In genomic region chr17:24670246-24670844, GRCm38 (mm10) we compare ENCODE assay signal across 9 mouse cellular contexts. TPM values are rescaled to one million over a fixed set of nuclear protein-coding genes. Genes with fewer than 3 reads are reported as not detected.
DNase-seq lines count a peak whose midpoint lies in the region; ATAC-seq and TF ChIP-seq lines count a peak whose summit lies in the region.
"Had no signal": no experiment of that assay in that cellular context is flagged by ENCODE, and none has a peak within 500 bp of the region (broad histone marks: within the 10 kb centered on the region; RNA-seq: fewer than 3 reads in every experiment).

No protein-coding gene starts in this region.

- WGBS in heart, embryonic 12.5 days: 12% methylated on average over 8 of the region's 8 CpGs
- 8% methylated on average over 8 of the region's 8 CpGs for WGBS in forebrain, postnatal 0 days
- 9% methylated on average over 8 of the region's 8 CpGs for WGBS in macrophage (ENCODE audit: missing documents)

- TF ChIP-seq CTCF in forebrain, postnatal 0 days (IDR thresholded peaks at IDR 0.05; ENCODE audit: low read depth): no peak

- no peak for DNase-seq in heart, postnatal 36 days
- no peak for DNase-seq in ES-E14 (ENCODE audit: low read depth, low spot score)
- no peak for DNase-seq in forebrain, postnatal 0 days
- no peak for DNase-seq in urinary bladder, postnatal 14 days (ENCODE audit: low spot score)
- no peak for DNase-seq in gastrocnemius, adult 18-20 months (ENCODE audit: low spot score)
- no peak for DNase-seq in spleen, postnatal 14 days (ENCODE audit: low spot score in 2 of 2)

- in situ Hi-C loops in ES-E14 (cut with MboI; ENCODE audit: low sequenced_read_pairs in 2 of 2, unreplicated experiment in 2 of 2): no loop called here

- peaks cover 54% of the 10 kb centered on the region for H3K79me2 ChIP-seq in macrophage (ENCODE audit: inconsistent target)

- H3K4me1 ChIP-seq in heart, embryonic 12.5 days (replicated peaks): peaks cover 47% of the 10 kb centered on the region
- peaks cover 7 to 23% of the 10 kb centered on the region in 2 experiments; a peak in 3 of 4 replicates for H3K4me1 ChIP-seq in ES-E14 (ENCODE audit: control insufficient read depth in 2 of 2, insufficient read depth in 2 of 2, low read length in 2 of 2, poor library complexity in 1 of 2)
- H3K4me1 ChIP-seq in forebrain, postnatal 0 days (ENCODE audit: insufficient read depth): peaks cover 15% of the 10 kb centered on the region

- peak overlapping the region; percentile 97 for H3K4me3 ChIP-seq in heart, embryonic 12.5 days
- peak overlapping the region; percentile 94 to 98 for H3K4me3 ChIP-seq in ES-E14 (ENCODE audit: insufficient read depth in 1 of 2, low read depth in 1 of 2, low read length in 2 of 2, poor library complexity in 1 of 2, severe bottlenecking in 1 of 2)
- H3K4me3 ChIP-seq in forebrain, postnatal 0 days (ENCODE audit: low read depth, low read length): peak overlapping the region; percentile 99
- H3K4me3 ChIP-seq in macrophage (ENCODE audit: inconsistent target): peak overlapping the region; percentile 59

- intact Hi-C loops in heart, postnatal 36 days (cut with DNase I): loop anchor here (2.0 kb wide), 1 partner anchor 24 kb away; no protein-coding TSS in a partner anchor

- H3K4me2 ChIP-seq in heart, embryonic 12.5 days: peak overlapping the region; percentile 90
- H3K4me2 ChIP-seq in forebrain, postnatal 0 days (ENCODE audit: low read depth): peak overlapping the region; percentile 67

- no peaks in the 10 kb centered on the region; the same call in 1 of the 2 replicates for H3K27me3 ChIP-seq in heart, embryonic 12.5 days (replicated peaks)
- no peaks in the 10 kb centered on the region for H3K27me3 ChIP-seq in forebrain, postnatal 0 days (ENCODE audit: insufficient read depth, low read length)

- H3K27ac ChIP-seq in heart, embryonic 12.5 days (ENCODE audit: poor library complexity, severe bottlenecking): peak overlapping the region; percentile 84
- H3K27ac ChIP-seq in ES-E14 (ENCODE audit: insufficient read depth, low read depth, low read length, poor library complexity, severe bottlenecking) (peak overlapping the region; percentile 81), macrophage (no peak overlapping the region)
- H3K27ac ChIP-seq in forebrain, postnatal 0 days (ENCODE audit: low read depth, low read length): peak overlapping the region; percentile 88; the same call in 1 of the 2 replicates

- no peaks in the 10 kb centered on the region for H3K36me3 ChIP-seq in heart, embryonic 12.5 days
- H3K36me3 ChIP-seq in ES-E14 (ENCODE audit: control insufficient read depth, insufficient read depth, low read length, poor library complexity, severe bottlenecking) (no peaks in the 10 kb centered on the region), macrophage (ENCODE audit: inconsistent target) (no peaks in the 10 kb centered on the region)
- H3K36me3 ChIP-seq in forebrain, postnatal 0 days (ENCODE audit: insufficient read depth): no peaks in the 10 kb centered on the region

- no peaks in the 10 kb centered on the region for H3K9me3 ChIP-seq in heart, embryonic 12.5 days (replicated peaks)
- H3K9me3 ChIP-seq in ES-E14 (ENCODE audit: control insufficient read depth, insufficient read depth, low read depth, low read length): no peaks in the 10 kb centered on the region
- H3K9me3 ChIP-seq in forebrain, postnatal 0 days (ENCODE audit: low read length): no peaks in the 10 kb centered on the region

- no peak for ATAC-seq in heart, embryonic 12.5 days (ENCODE audit: insufficient number of reproducible peaks, low FRiP score)
- no peak for ATAC-seq in forebrain, postnatal 0 days

- H3K9ac ChIP-seq in heart, embryonic 12.5 days: peak overlapping the region; percentile 98
- H3K9ac ChIP-seq in ES-E14 (ENCODE audit: insufficient read depth, low read depth, low read length, poor library complexity, severe bottlenecking): peak overlapping the region; percentile 97
- H3K9ac ChIP-seq in forebrain, postnatal 0 days: peak overlapping the region; percentile 97

TF ChIP-seq in ES-E14, 5 proteins besides CTCF, POLR2A, EP300 and RAD21:
- TF ChIP-seq HCFC1 (IDR thresholded peaks at IDR 0.05; ENCODE audit: borderline replicate concordance, insufficient read depth, low read length) (no peak), MAFK (IDR thresholded peaks at IDR 0.05; ENCODE audit: insufficient read depth, low read depth, low read length) (no peak), ZNF384 (IDR thresholded peaks at IDR 0.05; ENCODE audit: low read depth, low read length) (no peak), CHD2 (IDR thresholded peaks at IDR 0.05; ENCODE audit: low read depth, low read length) (no peak), ZC3H11A (IDR thresholded peaks at IDR 0.05; ENCODE audit: borderline replicate concordance, low read depth, low read length) (no peak)

RNA-seq across cellular contexts. Expression of gene Zfp598, which starts 0.9 kb away (rescaled TPM):
- polyA plus RNA-seq in heart, embryonic 12.5 days (2016; fragmentation: Nextera tagmentation; extraction: Ambion mirVana): 20.1 and 21.2 TPM in 2 replicates
- 10 to 100 TPM; 17.3 to 19.0 TPM for total RNA-seq in heart, postnatal 36 days (2021)
- 39.7 and 55.9 TPM in 2 replicates for total RNA-seq in ES-E14 (2012; rRNA removed)
- total RNA-seq in forebrain, postnatal 0 days (2014; rRNA removed): 31.2 and 41.5 TPM in 2 replicates
- polyA plus RNA-seq in forebrain, postnatal 0 days (2015; fragmentation: Nextera tagmentation; extraction: Ambion mirVana): 14.6 and 15.0 TPM in 2 replicates
- total RNA-seq in macrophage (2018; cell fraction: chromatin; rRNA removed): 100 to 1,000 TPM in 1 of 26 experiments, 10 to 100 TPM in 25; 23.0 to 109 (median 39.0) TPM
- total RNA-seq in macrophage (2018; cell fraction: cytosol; rRNA removed): 10 to 100 TPM in 25 of 26 experiments, 1 to 10 TPM in 1; 9.8 to 17.4 (median 13.4) TPM
- total RNA-seq in macrophage (2018; cell fraction: nucleus; rRNA removed): 10 to 100 TPM; 16.4 to 61.1 (median 29.3) TPM
- polyA plus RNA-seq in macrophage (2018): 8.0 to 14.3 TPM (median 12.2 TPM) in 3 replicates
- total RNA-seq in gastrocnemius, adult 18-20 months (2021): 10 to 100 TPM; 23.1 to 25.4 TPM

RNA-seq across cellular contexts. Expression of gene Npw, which starts 12.1 kb away (rescaled TPM):
- not detected in 2 replicates for polyA plus RNA-seq in heart, embryonic 12.5 days (2016; fragmentation: Nextera tagmentation; extraction: Ambion mirVana)
- total RNA-seq in heart, postnatal 36 days (2021): not detected
- total RNA-seq in ES-E14 (2012; rRNA removed): 3.0 and 6.0 TPM in 2 replicates
- total RNA-seq in forebrain, postnatal 0 days (2014; rRNA removed): not detected in 2 replicates
- polyA plus RNA-seq in forebrain, postnatal 0 days (2015; fragmentation: Nextera tagmentation; extraction: Ambion mirVana): 0.64 and 0.96 TPM in 2 replicates
- total RNA-seq in macrophage (2018; cell fraction: chromatin; rRNA removed): not detected
- not detected for total RNA-seq in macrophage (2018; cell fraction: cytosol; rRNA removed)
- total RNA-seq in macrophage (2018; cell fraction: nucleus; rRNA removed): not detected
- not detected in 3 replicates for polyA plus RNA-seq in macrophage (2018)
- not detected for total RNA-seq in gastrocnemius, adult 18-20 months (2021)
- polyA plus RNA-seq: gonadal fat pad, adult 2 months had no signal

RNA-seq across cellular contexts. Expression of gene Syngr3, which starts 19.4 kb away (rescaled TPM):
- 0.68 and 1.0 TPM in 2 replicates for polyA plus RNA-seq in heart, embryonic 12.5 days (2016; fragmentation: Nextera tagmentation; extraction: Ambion mirVana)
- total RNA-seq in heart, postnatal 36 days (2021): under 1 TPM; 0.14 to 0.22 TPM
- 4.1 and 13.1 TPM in 2 replicates for total RNA-seq in ES-E14 (2012; rRNA removed)
- total RNA-seq in forebrain, postnatal 0 days (2014; rRNA removed): 218 and 221 TPM in 2 replicates
- 255 and 290 TPM in 2 replicates for polyA plus RNA-seq in forebrain, postnatal 0 days (2015; fragmentation: Nextera tagmentation; extraction: Ambion mirVana)
- under 1 TPM in 6 of 26 experiments, not detected in 20; 0.33 to 0.71 (median 0.49) TPM for total RNA-seq in macrophage (2018; cell fraction: chromatin; rRNA removed)
- under 1 TPM in 24 of 26 experiments, not detected in 2; 0.06 to 0.65 (median 0.17) TPM for total RNA-seq in macrophage (2018; cell fraction: cytosol; rRNA removed)
- total RNA-seq in macrophage (2018; cell fraction: nucleus; rRNA removed): 1 to 10 TPM in 3 of 26 experiments, under 1 TPM in 10, not detected in 13; 0.28 to 2.1 (median 0.72) TPM
- 0.14 to 0.76 TPM (median 0.19 TPM) in 3 replicates for polyA plus RNA-seq in macrophage (2018)
- total RNA-seq in gastrocnemius, adult 18-20 months (2021): under 1 TPM in 1 of 2 experiments, not detected in 1; 0.14 TPM

RNA-seq across cellular contexts. Expression of gene Slc9a3r2, which starts 20.2 kb away (rescaled TPM):
- 56.6 and 59.7 TPM in 2 replicates for polyA plus RNA-seq in heart, embryonic 12.5 days (2016; fragmentation: Nextera tagmentation; extraction: Ambion mirVana)
- 100 to 1,000 TPM in 1 of 2 experiments, 10 to 100 TPM in 1; 91.1 to 140 TPM for total RNA-seq in heart, postnatal 36 days (2021)
- 11.4 and 22.7 TPM in 2 replicates for total RNA-seq in ES-E14 (2012; rRNA removed)
- total RNA-seq in forebrain, postnatal 0 days (2014; rRNA removed): 43.5 and 54.5 TPM in 2 replicates
- 42.0 and 48.3 TPM in 2 replicates for polyA plus RNA-seq in forebrain, postnatal 0 days (2015; fragmentation: Nextera tagmentation; extraction: Ambion mirVana)
- 1 to 10 TPM in 1 of 26 experiments, not detected in 25; 4.0 TPM for total RNA-seq in macrophage (2018; cell fraction: chromatin; rRNA removed)
- total RNA-seq in macrophage (2018; cell fraction: cytosol; rRNA removed): under 1 TPM in 7 of 26 experiments, not detected in 19; 0.05 to 0.12 (median 0.09) TPM
- total RNA-seq in macrophage (2018; cell fraction: nucleus; rRNA removed): under 1 TPM in 1 of 26 experiments, not detected in 25; 0.79 TPM
- 0.15 TPM in 1 of 3 replicates, not detected in the others for polyA plus RNA-seq in macrophage (2018)
- total RNA-seq in gastrocnemius, adult 18-20 months (2021): 10 to 100 TPM; 31.8 to 55.0 TPM

RNA-seq across cellular contexts. Expression of gene Gfer, which starts 25.6 kb away (rescaled TPM):
- polyA plus RNA-seq in heart, embryonic 12.5 days (2016; fragmentation: Nextera tagmentation; extraction: Ambion mirVana): 34.0 and 37.8 TPM in 2 replicates
- 10 to 100 TPM; 19.3 to 22.8 TPM for total RNA-seq in heart, postnatal 36 days (2021)
- total RNA-seq in ES-E14 (2012; rRNA removed): 61.8 and 63.4 TPM in 2 replicates
- 34.5 and 34.7 TPM in 2 replicates for total RNA-seq in forebrain, postnatal 0 days (2014; rRNA removed)
- polyA plus RNA-seq in forebrain, postnatal 0 days (2015; fragmentation: Nextera tagmentation; extraction: Ambion mirVana): 35.4 and 38.0 TPM in 2 replicates
- 10 to 100 TPM in 7 of 26 experiments, 1 to 10 TPM in 18, under 1 TPM in 1; 0.97 to 14.5 (median 5.4) TPM for total RNA-seq in macrophage (2018; cell fraction: chromatin; rRNA removed)
- 10 to 100 TPM; 10.6 to 30.4 (median 22.3) TPM for total RNA-seq in macrophage (2018; cell fraction: cytosol; rRNA removed)
- total RNA-seq in macrophage (2018; cell fraction: nucleus; rRNA removed): 10 to 100 TPM in 12 of 26 experiments, 1 to 10 TPM in 14; 2.8 to 25.4 (median 9.4) TPM
- 16.2 to 28.0 TPM (median 20.3 TPM) in 3 replicates for polyA plus RNA-seq in macrophage (2018)
- 10 to 100 TPM; 41.1 to 48.3 TPM for total RNA-seq in gastrocnemius, adult 18-20 months (2021)

Comparison
In these comparisons a context has a peak if more than half of its experiments do, and no peak if none do; other contexts are left out.
1. RNA of gene Syngr3, which starts 19.4 kb away (total RNA-seq): 218 to 221 TPM in forebrain, postnatal 0 days; 4.1 to 13.1 TPM in ES-E14, 0.14 to 0.22 TPM in heart, postnatal 36 days and 0.14 TPM in gastrocnemius, adult 18-20 months; every median in the first group is over 10 times any median in the second.
2. Peak in every context shown above with its lines, with median percentiles within 50 percentile points of each other: H3K4me3 ChIP-seq and H3K9ac ChIP-seq.